Mouse (Mus musculus) testis, postnatal 10 days (tissue): Measurements from ENCODE around the gene Ahnak.

Source experiments
- DNase-seq: peaks from one replicate; pipeline ENCODE4 v3.0.0; 2021; ENCODE audit warnings: low spot score

Gene Ahnak

DNA sequence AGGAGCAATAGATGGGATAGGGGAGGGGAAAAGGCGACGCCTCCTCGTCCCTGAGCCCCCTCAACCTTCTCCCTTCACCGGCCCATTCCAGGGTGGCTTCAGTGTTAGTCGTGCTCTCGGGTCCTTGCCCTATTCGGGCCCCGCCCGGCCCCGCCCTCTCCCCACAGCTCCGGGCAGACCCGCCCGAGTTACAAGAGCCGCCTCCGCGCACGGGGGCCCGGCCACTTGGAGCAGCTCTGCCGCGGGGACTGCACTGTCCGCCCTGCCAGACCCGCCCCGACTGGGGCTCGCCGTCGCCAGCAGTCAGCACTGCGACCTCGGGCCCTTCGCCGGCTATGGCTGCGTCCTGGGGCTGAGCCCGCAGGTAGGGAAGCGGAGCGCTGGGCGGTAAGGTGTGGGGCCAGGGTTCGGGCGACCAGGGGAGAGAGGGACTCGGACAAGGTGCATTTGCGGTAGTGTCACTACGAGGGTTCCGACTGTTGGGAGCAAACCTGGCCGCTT lies at the start of gene Ahnak:
Ahnak (plus strand) TSS at position 219 of the 501 bp plus-strand sequence.
- DNase-seq, result peak; percentile 82

DNA sequence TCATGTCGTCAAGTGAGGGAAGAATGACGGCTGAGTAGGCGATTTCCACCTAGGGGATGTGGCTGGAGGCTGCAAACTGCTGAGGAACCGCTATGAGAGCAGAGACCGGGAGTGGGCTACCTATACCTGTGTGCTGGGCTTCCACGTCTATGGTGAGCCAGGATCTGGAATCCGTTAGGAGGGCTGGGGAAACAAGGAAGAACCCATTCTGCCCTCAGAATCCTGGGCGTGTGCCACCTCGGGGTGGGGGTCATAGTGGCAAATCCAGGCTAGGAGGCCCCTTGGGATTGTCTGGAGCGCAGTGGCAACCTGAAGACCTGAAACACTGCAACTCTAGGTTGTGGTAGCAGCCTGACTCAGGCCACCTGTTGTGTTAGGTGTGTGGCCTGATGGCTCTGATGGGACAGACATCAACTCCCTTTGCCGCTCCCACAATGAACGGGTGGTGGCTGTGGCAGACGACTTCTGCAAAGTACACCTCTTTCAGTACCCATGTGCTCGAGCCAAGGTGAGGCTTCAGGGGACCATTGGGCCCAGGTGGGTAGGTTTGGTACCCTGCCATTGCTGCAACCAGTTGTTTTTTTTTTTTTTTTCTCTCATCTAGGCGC lies 48.5 kb upstream of the Ahnak start:
- DNase-seq, result no peak

GRCm38 (mm10) chr19:8941136-8941514 lies 48.0 kb upstream of the Ahnak start:
- DNase-seq, result no peak

DNA sequence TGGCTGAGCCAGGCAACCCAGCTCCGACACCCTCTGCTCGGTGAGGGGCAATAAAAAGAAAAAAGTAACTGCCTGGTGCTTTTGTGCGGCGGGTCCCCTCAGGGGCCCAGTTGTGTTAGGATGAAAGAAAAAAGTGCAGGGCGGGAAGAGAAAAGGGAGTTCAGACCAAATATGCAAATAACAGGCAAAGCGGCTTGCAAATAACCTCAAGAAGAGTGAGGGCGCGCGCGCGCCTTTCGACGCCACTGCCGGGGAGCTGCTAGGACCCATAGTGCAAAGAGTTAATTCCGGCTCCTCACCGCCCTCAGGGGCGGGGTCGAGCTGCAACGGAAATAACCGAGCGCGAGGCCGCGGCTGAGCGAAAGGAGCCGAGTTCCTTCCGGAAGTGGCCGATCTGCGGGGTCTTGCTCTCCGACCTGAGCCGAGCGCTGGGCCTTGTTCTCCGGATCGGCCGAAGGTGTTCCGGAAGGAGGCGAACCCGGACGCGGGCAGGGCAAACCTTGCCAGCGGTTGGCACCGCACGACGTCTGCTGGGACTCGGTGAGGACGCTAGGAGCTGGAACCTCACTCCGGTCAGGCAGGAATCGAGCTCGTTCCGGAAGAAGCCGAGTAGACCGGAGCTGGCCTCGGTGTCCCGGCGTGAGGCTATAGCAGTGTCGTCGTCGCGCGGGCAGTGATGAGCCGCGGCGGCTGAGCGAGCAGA lies 47.4 kb upstream of the Ahnak start, which contains the start of gene Mta2:
Mta2 (plus strand) TSS at position 361 of the 703 bp plus-strand sequence.
- peak; percentile 98 for DNase-seq

DNA sequence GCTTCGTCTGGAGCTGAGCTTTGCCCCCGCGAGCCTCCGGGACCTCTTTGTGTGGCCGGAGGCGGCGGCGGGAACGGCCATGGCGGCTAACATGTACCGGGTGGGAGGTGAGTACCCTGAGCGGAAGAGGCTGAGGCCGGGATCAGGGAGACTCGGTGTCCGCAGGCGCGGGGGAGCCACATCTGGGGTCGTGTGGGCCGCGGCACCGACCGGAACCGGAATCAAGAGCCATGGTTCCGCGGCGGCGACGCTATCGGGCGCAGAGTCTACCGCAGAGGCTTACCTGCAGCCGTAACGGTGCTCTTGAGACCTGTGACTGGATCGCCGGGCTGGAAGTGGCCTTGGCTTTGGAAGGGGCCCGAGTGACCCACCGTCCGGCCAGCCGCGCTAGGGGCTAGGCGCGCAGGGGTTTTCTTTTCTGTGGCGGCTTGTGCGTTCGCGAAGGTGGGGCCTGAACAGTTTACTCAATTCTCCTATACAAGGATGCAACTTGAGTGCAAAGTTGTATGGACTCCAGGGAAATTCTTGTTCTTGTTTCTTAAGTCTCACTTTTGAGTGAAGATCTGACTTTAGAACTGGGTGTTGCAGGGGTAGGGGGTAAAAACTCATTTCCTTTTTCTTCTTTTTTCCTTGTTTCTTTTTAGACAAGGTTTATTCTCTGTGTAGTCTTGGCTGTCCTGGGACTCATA lies 46.7 kb upstream of the Ahnak start:
- peak; percentile 75 for DNase-seq

DNA sequence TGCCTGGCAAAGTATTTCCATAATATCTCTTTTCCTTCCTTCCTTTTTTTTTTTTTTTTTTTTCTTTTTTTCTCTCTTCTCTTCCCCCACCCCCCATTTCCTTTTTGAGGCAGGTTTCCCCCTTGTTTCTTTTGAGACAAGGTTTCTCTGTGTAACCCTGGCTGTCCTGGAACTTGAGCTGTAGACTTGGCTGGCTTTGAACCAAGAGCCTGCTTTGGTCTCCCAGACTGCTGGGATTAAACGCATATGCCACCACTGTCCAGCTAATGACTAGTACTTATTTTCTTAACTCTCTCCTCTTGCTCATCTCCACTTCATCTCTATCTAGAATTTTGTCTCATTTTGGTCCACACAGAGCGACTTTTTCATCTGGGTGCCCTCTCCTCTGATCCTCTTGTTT lies 46.0 kb upstream of the Ahnak start:
- no peak for DNase-seq

GRCm38 (mm10) chr19:8944062-8944461 lies 45.0 kb upstream of the Ahnak start:
- no peak for DNase-seq

GRCm38 (mm10) chr19:8944750-8945149 lies 44.3 kb upstream of the Ahnak start:
- DNase-seq, result peak; percentile 92

DNA sequence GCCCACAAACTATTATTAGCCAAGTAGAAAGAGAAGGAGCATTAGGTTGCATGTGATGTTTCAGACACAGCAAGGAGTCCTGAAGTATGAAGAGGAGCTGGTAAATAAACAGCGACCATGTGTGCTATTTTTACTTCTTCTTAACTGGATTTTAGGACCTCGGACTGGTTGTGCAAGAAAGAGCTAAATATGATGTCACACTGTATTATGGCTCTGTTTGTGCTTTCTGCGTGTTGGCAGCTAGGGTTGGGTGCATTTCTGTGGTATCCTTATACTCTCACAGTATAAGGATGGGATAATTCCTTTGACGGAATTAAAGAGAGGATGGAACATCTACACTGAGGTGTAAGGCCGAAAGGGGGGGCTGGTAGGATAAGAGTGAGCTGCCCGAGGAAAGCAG lies 43.8 kb upstream of the Ahnak start:
- no peak for DNase-seq

- DNase-seq, result no peak
These were observed 42.2 kb upstream of the Ahnak start for GRCm38 (mm10) chr19:8946929-8947328.

DNA sequence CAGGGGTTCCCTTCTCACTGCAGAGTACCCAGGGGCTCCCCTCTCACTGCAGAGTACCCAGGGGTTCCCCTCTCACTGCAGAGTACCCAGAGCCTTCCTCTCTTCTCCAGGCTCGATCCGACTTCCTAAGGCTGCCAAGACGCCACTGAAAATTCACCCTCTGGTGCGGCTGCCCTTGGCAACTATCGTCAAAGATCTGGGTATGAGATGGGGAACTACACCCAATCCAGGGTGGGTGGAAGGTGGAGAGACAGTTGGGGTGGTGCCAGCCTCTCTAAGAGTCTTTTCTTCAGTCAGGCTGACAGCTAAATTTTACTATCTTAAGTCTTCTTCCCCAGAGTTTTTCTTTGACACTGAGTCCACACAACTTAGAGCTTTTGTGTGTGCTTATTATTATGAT lies 38.9 kb upstream of the Ahnak start:
- no peak for DNase-seq

DNA sequence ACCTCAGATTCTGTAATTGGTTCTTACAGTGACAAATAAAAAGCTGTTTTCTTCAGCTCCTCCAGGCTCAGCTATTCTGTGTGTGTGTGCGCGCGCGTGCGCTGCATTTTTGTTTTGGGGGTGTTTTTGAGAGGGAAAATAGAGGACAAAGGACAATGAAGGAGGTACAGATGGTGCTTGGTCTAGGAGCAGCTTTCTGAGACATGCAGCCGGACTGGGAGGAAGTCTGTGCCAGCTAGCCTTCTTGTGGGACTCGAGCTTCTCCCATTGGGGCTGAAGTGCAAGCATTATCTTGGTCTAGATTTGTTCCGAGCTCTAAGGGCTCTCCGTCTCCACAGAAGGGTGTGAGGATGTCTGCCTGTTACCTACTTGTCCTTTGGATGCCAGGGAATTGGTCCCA lies 36.8 kb upstream of the Ahnak start:
- DNase-seq, result no peak

- peak; percentile 83 for DNase-seq
These were observed 35.7 kb upstream of the Ahnak start, which contains the start of gene Tut1 for GRCm38 (mm10) chr19:8953135-8954039. Gene Tut1 (plus strand): TSS chr19:8953847.

DNA sequence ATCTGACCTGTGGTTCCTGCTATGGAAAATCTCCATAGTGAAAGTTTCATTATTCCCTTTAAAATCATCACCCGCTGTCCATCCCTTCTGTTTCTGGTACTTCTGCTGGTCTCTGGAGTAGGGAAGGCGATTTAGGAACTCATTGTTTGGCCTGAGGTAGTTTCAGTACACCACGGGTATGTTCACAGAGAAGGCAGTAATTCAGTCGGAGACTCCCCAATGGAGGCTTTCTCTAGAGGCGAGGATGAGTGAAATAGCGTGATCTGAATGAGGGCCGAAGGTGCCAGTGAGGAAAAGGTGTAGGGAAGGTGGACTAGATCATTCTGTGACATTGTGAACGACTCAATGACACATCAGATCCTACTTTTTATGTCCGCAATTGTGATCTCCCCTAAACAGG lies 34.9 kb upstream of the Ahnak start:
- DNase-seq, result no peak

GRCm38 (mm10) chr19:8962256-8962655 lies 26.8 kb upstream of the Ahnak start:
- DNase-seq, result no peak

DNA sequence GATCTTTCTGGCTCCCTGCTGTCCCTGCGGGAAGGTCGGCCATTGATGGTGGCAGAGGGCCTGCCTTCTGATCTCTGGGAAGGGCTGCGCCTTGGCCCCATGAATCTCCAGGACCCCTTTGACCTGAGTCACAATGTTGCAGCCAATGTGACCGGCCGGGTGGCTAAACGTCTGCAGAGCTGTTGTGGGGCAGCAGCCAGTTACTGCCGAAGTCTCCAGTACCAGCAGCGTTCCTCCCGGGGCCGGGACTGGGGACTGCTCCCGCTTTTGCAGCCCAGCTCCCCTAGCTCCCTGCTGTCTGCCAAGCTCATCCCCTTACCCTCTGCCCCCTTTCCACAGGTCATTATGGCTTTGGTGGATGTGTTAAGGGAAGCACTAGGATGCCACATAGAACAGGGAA lies 24.0 kb upstream of the Ahnak start:
- DNase-seq, result no peak

DNA sequence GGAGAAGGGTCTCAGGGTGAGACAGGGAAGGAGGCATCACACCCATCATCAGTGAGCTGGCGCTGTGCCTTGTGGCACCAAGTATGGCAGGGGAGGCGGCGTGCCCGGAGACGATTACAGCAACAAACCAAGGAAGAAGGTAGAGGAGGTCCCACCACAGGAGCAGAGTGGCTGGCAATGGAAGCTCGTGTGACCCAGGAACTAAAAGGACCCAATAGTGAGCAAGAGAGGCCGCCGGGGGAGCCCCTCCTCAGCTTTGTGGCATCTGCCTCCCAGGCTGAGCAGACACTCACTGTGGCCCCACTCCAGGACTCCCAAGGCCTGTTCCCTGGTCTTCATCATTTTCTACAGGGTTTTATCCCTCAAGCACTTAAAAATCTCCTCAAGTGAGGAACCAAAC lies 23.3 kb upstream of the Ahnak start:
- peak; percentile 62 for DNase-seq

DNA sequence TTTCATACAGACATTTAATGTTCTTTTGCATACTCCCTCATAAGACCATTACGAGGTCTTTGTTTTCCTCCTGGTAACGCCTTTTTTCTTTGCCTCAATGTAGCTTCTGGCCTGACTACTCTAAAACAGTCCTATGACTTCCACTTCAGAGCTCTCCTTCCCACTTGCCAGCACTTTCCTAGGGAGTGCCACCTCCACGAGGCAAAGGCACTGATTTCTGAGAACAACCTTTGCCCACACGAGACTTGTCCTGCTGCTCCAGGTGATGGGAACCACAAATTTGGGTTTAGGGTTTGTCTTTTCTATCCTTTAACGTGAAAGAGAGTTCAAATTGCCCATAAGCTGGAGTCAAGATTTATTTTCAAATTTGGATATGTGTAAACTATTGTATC lies 22.9 kb upstream of the Ahnak start:
- DNase-seq, result no peak

DNA sequence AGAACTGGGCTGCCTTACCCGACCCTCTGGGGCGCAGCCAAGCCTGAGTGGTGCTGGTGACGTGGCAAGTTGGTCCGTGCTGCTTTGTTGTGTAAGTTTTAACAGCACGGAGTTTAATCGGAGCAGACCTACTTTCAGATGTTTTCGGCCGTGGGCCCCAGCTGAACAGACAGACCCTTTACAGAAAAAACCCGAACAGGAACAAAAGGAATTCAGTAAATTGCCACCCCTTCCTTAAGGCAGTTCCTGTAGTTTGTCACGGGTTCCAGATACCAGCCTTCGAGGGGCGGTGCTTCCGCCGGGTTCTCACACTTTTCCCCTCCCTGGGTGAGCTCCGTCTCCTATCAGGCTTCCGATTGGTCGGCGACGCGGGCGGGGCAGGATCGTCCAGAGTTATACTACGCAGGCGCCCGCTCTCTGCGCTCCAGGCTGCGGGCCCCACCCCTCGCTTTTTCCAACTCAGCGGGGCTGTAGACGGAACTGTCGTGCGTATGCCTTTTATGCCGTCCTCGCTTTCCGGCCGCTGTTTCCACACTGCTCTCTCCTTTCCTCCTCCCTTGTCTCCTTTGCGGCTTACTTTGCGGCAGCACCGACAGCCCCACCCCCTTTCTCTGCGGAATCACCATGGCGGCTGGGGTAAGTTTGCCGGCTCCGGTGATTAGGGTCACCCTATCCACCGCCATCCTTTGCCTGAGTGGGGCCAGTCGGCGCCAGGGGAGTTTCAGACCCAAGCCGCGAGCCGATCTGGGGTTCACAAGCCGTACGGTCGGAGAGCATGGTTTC lies 22.3 kb upstream of the Ahnak start, which contains the start of gene Eef1g:
Eef1g (plus strand) TSS at position 452 of the 783 bp plus-strand sequence.
- peak; percentile 96 for DNase-seq

DNA sequence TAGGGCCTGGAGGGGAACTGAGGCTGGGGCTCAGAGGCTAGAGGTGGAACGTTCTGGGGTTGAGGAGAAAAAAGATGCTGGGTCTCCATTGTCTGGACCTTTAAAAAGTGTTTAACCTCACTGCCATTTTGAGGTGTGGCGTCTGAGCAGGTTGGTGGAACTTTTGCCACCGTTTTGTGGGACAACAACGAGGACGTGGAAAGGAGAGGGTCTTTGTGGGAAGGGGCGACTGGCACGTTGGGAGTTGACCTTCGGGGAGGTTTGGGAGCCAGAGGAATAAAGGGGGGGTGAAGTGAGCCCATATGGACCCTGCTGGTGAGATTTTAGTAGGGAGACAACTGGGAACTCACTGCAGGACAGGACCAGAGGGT lies 21.7 kb upstream of the Ahnak start:
- DNase-seq, result no peak

- DNase-seq, result no peak
These were observed 21.2 kb upstream of the Ahnak start for GRCm38 (mm10) chr19:8967893-8968292.
